Mouse (Mus musculus) kidney, postnatal 0 days (tissue): ENCODE measurements around the gene Tiam1. TPM values are rescaled to one million over a fixed set of nuclear protein-coding genes. Genes with fewer than 3 reads are reported as not detected.
A peak's percentile ranks its signal among the peaks of the same experiment; 100 is the strongest.

Experiments used
- ATAC-seq: fragments of 200-750 bp; cut with Nextera tagmentation; replicated peaks from 2 replicates; pipeline ENCODE4 v1.8.0; 2017; ENCODE audit warnings: low read depth, moderate number of reproducible peaks, moderate TSS enrichment, moderate library complexity; ENCODE audit not compliant: low FRiP score
- DNase-seq: peaks from one replicate; pipeline ENCODE4 v3.0.0-alpha.2; 2016; ENCODE audit warnings: low spot score
- H3K27ac ChIP-seq: fragments of 300-500 bp; sonication (generic); 2 replicates; pipeline ENCODE4 v1.5.1; 2014; ENCODE audit warnings: mild to moderate bottlenecking
- H3K27me3 ChIP-seq: fragments of 300-500 bp; sonication (generic); 2 replicates; pipeline ENCODE4 v1.6.1; 2014; ENCODE audit warnings: low read length, mixed read lengths; ENCODE audit not compliant: insufficient read depth
- H3K36me3 ChIP-seq: fragments of 300-500 bp; sonication (generic); 2 replicates; pipeline ENCODE4 v1.6.1; 2014; ENCODE audit warnings: low read length, mixed read lengths; ENCODE audit not compliant: insufficient read depth
- H3K4me1 ChIP-seq: fragments of 300-500 bp; sonication (generic); replicated peaks from 2 replicates; pipeline ENCODE4 v1.6.1; 2014; ENCODE audit warnings: antibody characterized with exemption, low read length, mixed read lengths; ENCODE audit not compliant: insufficient read depth
- H3K4me2 ChIP-seq: fragments of 300-500 bp; sonication (generic); 2 replicates; pipeline ENCODE4 v1.6.1; 2014; ENCODE audit warnings: mild to moderate bottlenecking, low read length, moderate library complexity, mixed read lengths
- H3K4me3 ChIP-seq: fragments of 300-500 bp; sonication (generic); replicated peaks from 2 replicates; pipeline ENCODE4 v1.5.1; 2014; ENCODE audit warnings: low read depth, low read length
- H3K9ac ChIP-seq: fragments of 300-500 bp; sonication (generic); 2 replicates; pipeline ENCODE4 v1.6.1; 2014; ENCODE audit warnings: low read depth, low read length
- H3K9me3 ChIP-seq: fragments of 300-500 bp; sonication (generic); replicated peaks from 2 replicates; pipeline ENCODE4 v1.6.1; 2016; ENCODE audit warnings: low read length, inconsistent platforms, mixed read lengths
- CTCF ChIP-seq: IDR thresholded peaks from 2 replicates; pipeline ENCODE4 v1.5.1; 2016; ENCODE audit warnings: antibody characterized with exemption, low read depth, mild to moderate bottlenecking, moderate library complexity
- WGBS: fragments of 180-500 bp; shearing (Covaris S2); extraction: QIAGEN DNeasy Blood & Tissue Kit; methylation state at CpG from one replicate; pipeline ENCODE4 v1.1.7; 2014; 5-methylcytosine and 5-hydroxymethylcytosine counted together
- polyA plus RNA-seq: library from polyadenylated mRNA; unstranded; fragments of >200 nt; fragmentation: Nextera tagmentation; extraction: Ambion mirVana; gene quantifications from 2 replicates; pipeline ENCODE4 v1.2.1, GENCODE M21; 2015

Gene Tiam1
- polyA plus RNA-seq, 1 experiment from 2014 or later: 11.5 TPM

GRCm38 (mm10) chr16:90169863-90170630 lies 26.5 kb upstream of the Tiam1 start:
- TF ChIP-seq CTCF: no peak
- DNase-seq: no peak
- Histone ChIP-seq H3K9me3 (no peaks in the 10 kb centered on the region), H3K36me3 (no peaks in the 10 kb centered on the region), H3K4me1 (no peaks in the 10 kb centered on the region), H3K9ac (no peak overlapping the region), H3K27me3 (no peaks in the 10 kb centered on the region), H3K27ac (no peak overlapping the region), H3K4me2 (no peak overlapping the region), H3K4me3 (no peak overlapping the region)
- 58% methylated on average over 13 of the region's 13 CpGs for WGBS
- no peak for ATAC-seq

- no peak overlapping the region for H3K27ac ChIP-seq
- WGBS: 32% methylated on average over 10 of the region's 10 CpGs
Measured at GRCm38 (mm10) chr16:90167646-90168045, 24.1 kb upstream of the Tiam1 start.

DNA sequence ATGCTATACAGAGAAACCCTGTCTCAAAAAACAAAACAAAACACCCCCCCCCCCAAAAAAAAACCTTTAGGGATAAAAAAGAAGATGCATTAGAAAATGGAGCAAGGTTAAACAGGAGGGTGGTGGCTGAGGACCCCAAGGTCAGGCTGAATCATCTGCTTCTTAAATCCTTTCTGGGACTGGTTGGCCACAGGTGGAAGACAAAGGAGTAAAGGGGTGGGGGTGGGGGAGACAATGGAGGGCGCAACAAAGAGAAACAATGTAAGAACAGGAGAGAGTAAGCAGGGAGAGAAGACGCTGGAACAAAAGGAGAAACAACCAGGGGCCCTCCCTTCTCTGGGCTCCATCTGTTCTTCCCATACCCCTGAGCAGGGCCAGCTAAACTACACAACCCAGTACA lies 21.9 kb upstream of the Tiam1 start:
- no peaks in the 10 kb centered on the region for H3K36me3 ChIP-seq
- H3K4me2 ChIP-seq: no peak overlapping the region
- no peak overlapping the region for H3K9ac ChIP-seq
- no peak overlapping the region for H3K4me3 ChIP-seq
- 81% methylated on average over 2 of the region's 2 CpGs for WGBS
- ATAC-seq: no peak
- H3K27me3 ChIP-seq: no peaks in the 10 kb centered on the region
- no peak overlapping the region for H3K27ac ChIP-seq
- no peaks in the 10 kb centered on the region for H3K9me3 ChIP-seq
- no peak for TF ChIP-seq CTCF
- no peak for DNase-seq
- H3K4me1 ChIP-seq: no peaks in the 10 kb centered on the region

More at GRCm38 (mm10) chr16:90167646-90168045, 24.1 kb upstream of the Tiam1 start:
- Histone ChIP-seq H3K36me3 (no peaks in the 10 kb centered on the region), H3K27me3 (no peaks in the 10 kb centered on the region), H3K4me3 (no peak overlapping the region), H3K9me3 (no peaks in the 10 kb centered on the region), H3K9ac (no peak overlapping the region), H3K4me1 (no peaks in the 10 kb centered on the region), H3K4me2 (no peak overlapping the region)
- peak; percentile 99 for TF ChIP-seq CTCF
- ATAC-seq (no peak), DNase-seq (peak; percentile 82)

- DNase-seq: no peak
- Histone ChIP-seq H3K9ac (no peak overlapping the region), H3K27ac (no peak overlapping the region), H3K36me3 (no peaks in the 10 kb centered on the region), H3K4me2 (no peak overlapping the region), H3K4me1 (no peaks in the 10 kb centered on the region), H3K9me3 (no peaks in the 10 kb centered on the region), H3K27me3 (no peaks in the 10 kb centered on the region), H3K4me3 (no peak overlapping the region)
- TF ChIP-seq CTCF: no peak
- WGBS: 90% methylated on average over 11 of the region's 11 CpGs
- no peak for ATAC-seq
Measured at GRCm38 (mm10) chr16:90164942-90165341, 21.4 kb upstream of the Tiam1 start.

DNA sequence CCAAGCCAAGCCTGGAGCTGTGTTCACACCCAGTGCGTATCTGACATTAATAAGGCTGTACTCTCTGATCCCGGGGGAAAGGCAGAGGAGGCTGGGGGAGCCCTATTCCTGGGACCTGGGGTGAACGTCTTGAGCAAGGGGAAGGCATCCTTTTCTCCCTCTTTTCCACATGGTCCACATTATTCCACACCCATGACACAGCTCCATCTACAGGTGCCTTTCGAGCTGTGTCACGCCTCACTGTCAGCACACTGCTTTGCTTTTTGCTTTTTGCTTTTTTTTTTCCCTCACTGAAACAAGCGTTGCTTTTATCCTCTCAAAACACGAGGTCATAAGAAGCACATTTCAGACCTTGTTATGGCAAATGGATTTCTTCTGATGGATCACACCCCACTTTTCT lies 11.5 kb upstream of the Tiam1 start:
- no peaks in the 10 kb centered on the region for H3K4me1 ChIP-seq
- H3K4me2 ChIP-seq: no peak overlapping the region
- no peaks in the 10 kb centered on the region for H3K27me3 ChIP-seq
- TF ChIP-seq CTCF: peak; percentile 61; the same call in 1 of the 2 replicates
- ATAC-seq: no peak
- no peaks in the 10 kb centered on the region for H3K9me3 ChIP-seq
- no peak overlapping the region for H3K4me3 ChIP-seq
- no peak overlapping the region for H3K9ac ChIP-seq
- peak; percentile 19 for DNase-seq
- no peaks in the 10 kb centered on the region for H3K36me3 ChIP-seq
- no peak overlapping the region for H3K27ac ChIP-seq
- WGBS: 46% methylated on average over 7 of the region's 7 CpGs

DNA sequence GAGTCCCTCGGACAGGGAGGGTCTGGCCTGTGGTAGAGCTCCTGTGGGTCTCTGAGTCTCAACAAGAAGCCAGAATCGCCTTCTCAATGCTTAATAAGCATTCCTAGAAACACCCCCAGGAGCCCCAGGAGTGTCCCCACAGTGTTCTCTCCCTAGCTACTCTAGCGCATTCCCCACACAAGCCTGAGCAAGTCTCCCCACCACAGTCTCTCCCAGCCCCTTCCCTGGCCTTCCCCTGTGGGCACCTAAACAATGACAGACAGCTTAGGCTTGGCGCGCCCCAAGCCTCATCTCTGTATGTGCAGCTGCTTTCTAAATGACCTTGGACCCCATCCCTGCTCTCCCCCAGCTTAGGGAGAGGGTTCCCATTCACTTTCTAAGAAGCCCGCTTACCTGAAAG lies 7.3 kb upstream of the Tiam1 start:
- Histone ChIP-seq H3K4me3 (no peak overlapping the region), H3K9ac (no peak overlapping the region), H3K36me3 (no peaks in the 10 kb centered on the region), H3K4me1 (0 out of 2 replicates have a peak, but pooled peaks cover 3% of the 10 kb centered on the region), H3K27me3 (no peaks in the 10 kb centered on the region), H3K27ac (no peak overlapping the region), H3K9me3 (no peaks in the 10 kb centered on the region), H3K4me2 (no peak overlapping the region)
- WGBS: 88% methylated on average over 6 of the region's 6 CpGs
- no peak for DNase-seq
- ATAC-seq: no peak
- no peak for TF ChIP-seq CTCF
